Mouse (Mus musculus) liver, adult 2 months (tissue): Measurements from ENCODE around the gene Resp18. TPM values are rescaled to one million over a fixed set of nuclear protein-coding genes. Genes with fewer than 3 reads are reported as not detected.

Source experiments
- DNase-seq: peaks from one replicate; pipeline ENCODE4 v3.0.0-alpha.2; 2011; ENCODE audit warnings: low read depth, low spot score; ENCODE audit errors: extremely low read depth
- H3K27ac ChIP-seq: fragments of 200-500 bp; replicated peaks from 2 replicates; pipeline ENCODE4 v1.5.1; 2012; ENCODE audit warnings: low read depth, mild to moderate bottlenecking, control low read depth, inconsistent platforms, low read length; ENCODE audit not compliant: insufficient read depth
- H3K27me3 ChIP-seq: fragments of 200-500 bp; 2 replicates; pipeline ENCODE4 v1.6.1; 2012; ENCODE audit warnings: mild to moderate bottlenecking, moderate library complexity, low read length, inconsistent platforms; ENCODE audit not compliant: control insufficient read depth, insufficient read depth
- H3K36me3 ChIP-seq: fragments of 200-500 bp; 2 replicates; pipeline ENCODE4 v1.6.1; 2012; ENCODE audit warnings: low read length, inconsistent platforms; ENCODE audit not compliant: control insufficient read depth, insufficient read depth
- H3K4me1 ChIP-seq: fragments of 200-500 bp; 2 replicates; pipeline ENCODE4 v1.6.1; 2011; ENCODE audit warnings: low read length; ENCODE audit not compliant: control insufficient read depth, insufficient read depth
- H3K4me3 ChIP-seq: fragments of 200-500 bp; 2 replicates; pipeline ENCODE4 v1.5.1; 2011; ENCODE audit warnings: low read depth, mild to moderate bottlenecking, control low read depth, low read length, moderate library complexity; ENCODE audit not compliant: insufficient read depth
- H3K79me2 ChIP-seq: fragments of 200-500 bp; 2 replicates; pipeline ENCODE4 v1.6.1; 2012; ENCODE audit warnings: inconsistent platforms, mild to moderate bottlenecking, low read length, moderate library complexity; ENCODE audit not compliant: control insufficient read depth, insufficient read depth
- H3K9ac ChIP-seq: fragments of 200-500 bp; 2 replicates; pipeline ENCODE4 v1.6.1; 2012; ENCODE audit warnings: low read depth, mild to moderate bottlenecking, control low read depth, inconsistent platforms, low read length
- CTCF ChIP-seq: fragments of 200-500 bp; IDR thresholded peaks from 2 replicates; pipeline ENCODE4 v1.5.1; 2011; ENCODE audit warnings: low read depth, low read length, control low read depth
- POLR2A ChIP-seq: fragments of 200-500 bp; IDR thresholded peaks from 2 replicates; pipeline ENCODE4 v1.6.1; 2011; ENCODE audit warnings: low read length, control low read depth; ENCODE audit not compliant: insufficient read depth; ENCODE audit errors: extremely low read depth
- WGBS: fragments of 180-500 bp; shearing (Covaris S2); methylation state at CpG from one replicate; pipeline ENCODE4 v1.1.7; 2018; 5-methylcytosine and 5-hydroxymethylcytosine counted together
- polyA plus RNA-seq: library from polyadenylated mRNA; depleted of rRNA; stranded (reverse); fragments of >200 nt; gene quantifications from 2 replicates; pipeline ENCODE4 v1.2.3, GENCODE M21; 2012
- total RNA-seq: library from RNA; depleted of rRNA; stranded (reverse); fragments of >200 nt; gene quantifications from 2 replicates; pipeline ENCODE4 v1.2.3, GENCODE M21; 2014

Resp18 gene
- total and polyA plus RNA-seq, 2 experiments: 0.28 TPM; not detected in 1

DNA sequence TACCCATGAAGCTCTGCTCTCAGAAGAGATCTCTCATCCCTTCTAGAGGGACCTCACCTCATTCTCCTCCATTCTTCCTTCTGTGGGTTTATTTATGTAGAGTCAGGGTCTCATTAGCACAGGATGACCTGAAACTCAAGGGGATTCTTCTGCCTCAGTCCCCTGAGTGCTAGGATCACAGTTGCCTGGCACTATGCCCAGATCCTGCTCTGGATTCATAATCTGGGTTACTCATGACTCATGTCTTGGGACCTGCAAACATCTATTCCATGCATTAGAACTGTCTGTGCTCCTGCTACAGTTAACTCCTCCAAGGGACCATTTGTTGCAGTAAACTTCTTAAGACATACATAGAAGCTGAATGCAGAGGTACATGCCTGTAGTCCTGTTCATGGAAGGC lies 16.9 kb downstream of the Resp18 start:
- H3K27ac ChIP-seq: no peak overlapping the region
- H3K79me2 ChIP-seq: no peaks in the 10 kb centered on the region
- DNase-seq: no peak
- H3K4me3 ChIP-seq: no peak overlapping the region
- H3K9ac ChIP-seq: no peak overlapping the region
- no peaks in the 10 kb centered on the region for H3K36me3 ChIP-seq
- no peak for TF ChIP-seq POLR2A
- TF ChIP-seq CTCF: no peak
- H3K27me3 ChIP-seq: peaks cover 15% of the 10 kb centered on the region; the same call in 1 of the 2 replicates
- no peaks in the 10 kb centered on the region for H3K4me1 ChIP-seq

GRCm38 (mm10) chr1:75255516-75256046 lies 22.6 kb downstream of the Resp18 start:
- Histone ChIP-seq H3K27ac (no peak overlapping the region), H3K4me1 (peaks cover 2% of the 10 kb centered on the region), H3K9ac (no peak overlapping the region), H3K27me3 (no peaks in the 10 kb centered on the region), H3K79me2 (no peaks in the 10 kb centered on the region), H3K4me3 (no peak overlapping the region), H3K36me3 (no peaks in the 10 kb centered on the region)
- WGBS: 77% methylated on average over 10 of the region's 10 CpGs
- TF ChIP-seq CTCF: no peak
- TF ChIP-seq POLR2A: no peak
- no peak for DNase-seq

DNA sequence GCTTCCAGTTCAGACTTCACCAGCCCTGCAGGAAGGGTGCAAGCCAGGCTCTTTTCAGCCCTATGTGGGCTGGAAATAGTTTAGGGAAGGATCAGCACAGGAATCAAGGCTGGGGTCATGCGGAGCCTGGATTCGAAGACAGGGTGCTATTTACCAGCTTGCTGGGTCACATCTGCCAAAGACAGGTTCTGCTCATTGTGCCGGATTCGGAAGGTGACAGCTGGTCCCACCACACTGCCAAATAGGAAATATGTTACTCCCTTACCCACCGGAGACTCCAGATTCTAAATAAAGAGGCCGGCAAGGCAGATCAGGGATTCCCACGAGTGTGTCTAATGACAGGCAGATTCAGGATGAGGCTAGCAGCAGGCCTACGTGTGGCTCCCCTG lies 23.6 kb downstream of the Resp18 start:
- H3K36me3 ChIP-seq: no peaks in the 10 kb centered on the region
- TF ChIP-seq CTCF (no peak), POLR2A (no peak)
- 74% methylated on average over 8 of the region's 8 CpGs for WGBS
- H3K27ac ChIP-seq: no peak overlapping the region
- no peak for DNase-seq
- no peak overlapping the region for H3K4me3 ChIP-seq
- H3K4me1 ChIP-seq: peaks cover 2% of the 10 kb centered on the region
- H3K9ac ChIP-seq: no peak overlapping the region
- no peaks in the 10 kb centered on the region for H3K27me3 ChIP-seq
- H3K79me2 ChIP-seq: no peaks in the 10 kb centered on the region

DNA sequence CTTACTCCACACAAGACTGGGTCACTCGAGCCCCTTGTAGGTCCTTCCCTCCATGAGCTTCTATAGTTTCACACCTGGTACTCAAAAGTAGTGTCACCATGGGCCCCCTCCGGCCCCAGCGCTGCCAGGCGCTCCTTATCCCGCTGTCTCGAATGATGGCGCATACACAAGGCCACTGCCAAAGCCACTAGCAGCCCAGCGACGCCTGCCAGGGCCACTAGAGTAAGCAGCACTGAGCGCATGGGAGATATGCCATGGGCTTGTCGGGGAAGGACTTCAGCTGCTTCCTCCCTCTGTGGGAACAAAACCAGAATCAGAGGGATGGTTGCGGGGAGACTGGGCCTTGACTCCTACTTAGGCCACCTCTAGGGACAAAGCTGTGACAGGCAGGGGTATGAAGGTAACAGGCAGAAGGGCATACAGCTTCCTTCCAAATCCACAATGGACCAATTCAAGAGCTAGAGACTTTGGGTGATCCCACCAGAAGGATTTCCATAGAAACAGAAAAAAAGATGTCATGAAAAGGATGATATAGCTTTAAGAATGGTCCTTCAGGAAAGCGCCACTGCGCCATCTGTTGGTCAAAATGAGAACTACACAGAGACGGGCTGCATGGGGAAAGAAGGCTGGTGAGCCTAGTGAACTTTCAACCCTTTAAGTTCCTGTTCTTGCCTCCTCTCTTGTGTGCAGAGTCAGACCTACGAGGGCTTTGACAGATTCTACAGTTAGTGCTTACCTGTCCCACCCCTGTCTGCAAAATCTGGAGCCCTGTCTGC lies 24.2 kb downstream of the Resp18 start:
- 61% methylated on average over 16 of the region's 16 CpGs for WGBS
- DNase-seq: peak; percentile 57

DNA sequence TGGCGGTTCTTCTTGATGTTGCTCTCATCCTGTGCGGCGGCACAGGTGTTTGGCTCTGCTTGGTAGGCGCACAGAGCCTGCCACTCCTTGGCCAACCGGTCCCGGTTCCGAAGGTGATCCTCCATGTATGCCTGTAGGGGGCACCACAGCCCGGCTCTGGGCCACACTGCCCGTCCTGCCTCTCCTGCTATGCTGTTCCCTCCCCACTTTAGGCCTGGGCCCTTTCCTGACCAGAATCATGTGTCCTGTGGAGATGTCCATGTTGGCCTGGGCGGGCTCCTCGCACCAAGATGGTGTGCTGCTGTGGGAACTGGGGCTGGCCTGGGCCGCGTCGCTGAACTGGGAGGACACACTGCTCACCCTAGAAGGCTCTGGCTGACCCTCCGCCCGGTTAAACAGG lies 25.2 kb downstream of the Resp18 start:
- no peak for DNase-seq
- no peaks in the 10 kb centered on the region for H3K36me3 ChIP-seq
- no peak overlapping the region for H3K27ac ChIP-seq
- H3K4me1 ChIP-seq: peaks cover 2% of the 10 kb centered on the region
- no peaks in the 10 kb centered on the region for H3K79me2 ChIP-seq
- no peak overlapping the region for H3K9ac ChIP-seq
- no peaks in the 10 kb centered on the region for H3K27me3 ChIP-seq
- 79% methylated on average over 16 of the region's 16 CpGs for WGBS
- H3K4me3 ChIP-seq: no peak overlapping the region
- TF ChIP-seq POLR2A: no peak
- TF ChIP-seq CTCF: peak; percentile 9; the same call in 1 of the 2 replicates

More for the DNA sequence above, 24.2 kb downstream of the Resp18 start:
- no peaks in the 10 kb centered on the region for H3K36me3 ChIP-seq
- H3K27me3 ChIP-seq: no peaks in the 10 kb centered on the region
- no peak overlapping the region for H3K4me3 ChIP-seq
- peaks cover 2% of the 10 kb centered on the region for H3K4me1 ChIP-seq
- TF ChIP-seq POLR2A (no peak), CTCF (peak; percentile 73)
- H3K9ac ChIP-seq: no peak overlapping the region
- H3K27ac ChIP-seq: no peak overlapping the region
- no peaks in the 10 kb centered on the region for H3K79me2 ChIP-seq

DNA sequence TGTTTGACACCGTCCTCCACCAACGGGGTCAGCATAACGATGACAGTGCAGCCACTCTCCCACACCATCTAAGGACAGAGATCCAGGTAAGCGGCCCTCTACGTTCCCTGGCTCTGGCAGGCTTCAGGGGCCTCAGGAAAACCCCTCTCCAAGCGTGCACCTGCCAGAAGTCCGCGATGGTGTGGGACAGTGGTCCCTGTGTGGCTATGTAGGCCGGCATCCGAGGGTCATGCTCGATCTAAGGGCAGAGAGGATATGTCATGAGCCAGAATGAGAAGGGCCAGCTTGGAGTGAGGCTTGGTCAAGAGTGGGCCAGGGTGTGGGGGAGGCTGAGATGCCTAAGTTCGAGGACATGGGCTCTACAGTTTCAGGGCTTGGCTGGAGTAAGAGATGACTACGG lies 25.9 kb downstream of the Resp18 start:
- 77% methylated on average over 13 of the region's 13 CpGs for WGBS
- TF ChIP-seq POLR2A (no peak), CTCF (no peak)
- Histone ChIP-seq H3K4me3 (no peak overlapping the region), H3K27me3 (no peaks in the 10 kb centered on the region), H3K79me2 (no peaks in the 10 kb centered on the region), H3K36me3 (no peaks in the 10 kb centered on the region), H3K4me1 (peaks cover 2% of the 10 kb centered on the region), H3K9ac (no peak overlapping the region), H3K27ac (no peak overlapping the region)
- no peak for DNase-seq
